Mouse (Mus musculus) G1E (cell line): Measurements from ENCODE around the gene Zfp488.

Experiments
- CTCF ChIP-seq: IDR thresholded peaks from 2 replicates; pipeline ENCODE4 v1.5.1; 2012; ENCODE audit warnings: low read depth, low read length, inconsistent platforms, mixed read lengths
- GATA1 ChIP-seq: IDR thresholded peaks from 2 replicates; pipeline ENCODE4 v1.6.1; 2012; ENCODE audit warnings: borderline replicate concordance, low read length, inconsistent platforms, mixed read lengths
- GATA2 ChIP-seq: IDR thresholded peaks from 2 replicates; pipeline ENCODE4 v1.6.1; 2012; ENCODE audit warnings: low read depth, low read length, inconsistent platforms, borderline replicate concordance
- POLR2AphosphoS5 ChIP-seq: IDR thresholded peaks from 2 replicates; pipeline ENCODE4 v1.6.1; 2012; ENCODE audit warnings: low read depth, low read length, inconsistent platforms; ENCODE audit not compliant: insufficient replicate concordance
- TAL1 ChIP-seq: conservative IDR thresholded peaks from 2 replicates; pipeline ENCODE4 v1.6.1; 2012; ENCODE audit warnings: low read depth, low read length, inconsistent platforms, mixed read lengths

DNA sequence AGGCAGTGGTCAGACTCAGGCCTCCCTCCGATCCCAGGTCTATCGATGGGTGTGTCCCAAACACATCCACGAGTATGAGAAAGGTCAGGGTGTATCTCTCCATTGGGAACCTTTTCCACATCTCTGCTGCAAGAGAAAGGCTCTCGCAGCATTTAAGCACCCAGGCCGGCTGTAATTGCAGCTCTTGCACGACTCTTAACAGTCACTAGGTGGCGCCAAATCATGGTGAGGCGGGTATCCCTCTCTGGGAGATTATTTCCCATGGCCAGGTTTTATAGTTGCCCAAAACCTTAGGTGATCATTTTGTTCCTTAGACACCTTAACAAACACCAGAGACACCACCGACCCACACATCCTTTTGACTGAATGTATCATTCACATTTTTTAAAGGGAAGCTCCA lies 19.2 kb downstream of the Zfp488 start:
- TF ChIP-seq CTCF, result no peak
- TF ChIP-seq GATA1, result no peak
- TF ChIP-seq TAL1, result no peak
- no peak for TF ChIP-seq POLR2AphosphoS5
- no peak for TF ChIP-seq GATA2
